Mouse (Mus musculus) central nervous system, embryonic 11.5 days (tissue): ENCODE results near the gene Ddx5. TPM values are rescaled to one million over a fixed set of nuclear protein-coding genes. Genes with fewer than 3 reads are reported as not detected.

Experiments used
- polyA plus RNA-seq: library from polyadenylated mRNA; depleted of rRNA; stranded (reverse); fragments of >200 nt; gene quantifications from 2 replicates; pipeline ENCODE4 v1.2.3, GENCODE M21; 2012; rRNA removed

Gene Ddx5
- 671 and 1,179 TPM in 2 replicates for polyA plus RNA-seq

DNA sequence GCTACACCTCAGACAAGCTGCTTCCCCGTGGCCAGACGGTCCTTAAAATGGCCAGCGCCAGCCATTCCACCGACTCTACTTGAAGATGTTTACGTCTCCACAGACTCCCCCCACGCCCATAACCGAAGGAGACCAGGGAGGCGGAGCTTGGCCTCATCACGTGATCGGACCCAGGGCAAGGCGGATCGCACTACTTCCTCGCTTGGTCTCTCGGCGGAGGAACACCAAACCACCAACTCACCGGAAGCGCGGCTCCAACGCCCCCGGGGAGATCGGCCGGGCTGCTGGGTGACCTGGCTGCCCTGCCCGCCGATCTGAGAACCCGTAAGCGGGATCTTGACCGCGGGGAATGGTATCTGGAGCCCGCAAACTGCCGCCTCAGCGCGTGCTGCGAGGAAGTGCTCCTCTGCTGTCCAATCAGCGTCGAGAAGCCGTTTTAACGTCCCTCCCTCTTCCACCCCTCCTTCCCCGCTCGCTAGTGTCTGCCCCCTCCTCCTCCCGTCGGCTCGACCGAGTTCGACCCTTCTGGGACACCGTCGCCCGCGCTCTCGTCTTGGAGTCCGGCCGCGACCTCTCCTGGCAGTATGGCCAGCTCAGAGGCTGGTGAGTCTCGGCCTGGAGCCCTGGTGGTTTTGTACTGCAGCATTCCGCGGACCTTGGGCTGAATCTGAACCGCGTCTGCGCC, at the start of gene Ddx5, which contains the start of gene Cep95:
Ddx5 (minus strand) TSS at position 411 of the 685 bp plus-strand sequence.
Cep95 (plus strand) TSS at position 478 of the 685 bp plus-strand sequence.

DNA sequence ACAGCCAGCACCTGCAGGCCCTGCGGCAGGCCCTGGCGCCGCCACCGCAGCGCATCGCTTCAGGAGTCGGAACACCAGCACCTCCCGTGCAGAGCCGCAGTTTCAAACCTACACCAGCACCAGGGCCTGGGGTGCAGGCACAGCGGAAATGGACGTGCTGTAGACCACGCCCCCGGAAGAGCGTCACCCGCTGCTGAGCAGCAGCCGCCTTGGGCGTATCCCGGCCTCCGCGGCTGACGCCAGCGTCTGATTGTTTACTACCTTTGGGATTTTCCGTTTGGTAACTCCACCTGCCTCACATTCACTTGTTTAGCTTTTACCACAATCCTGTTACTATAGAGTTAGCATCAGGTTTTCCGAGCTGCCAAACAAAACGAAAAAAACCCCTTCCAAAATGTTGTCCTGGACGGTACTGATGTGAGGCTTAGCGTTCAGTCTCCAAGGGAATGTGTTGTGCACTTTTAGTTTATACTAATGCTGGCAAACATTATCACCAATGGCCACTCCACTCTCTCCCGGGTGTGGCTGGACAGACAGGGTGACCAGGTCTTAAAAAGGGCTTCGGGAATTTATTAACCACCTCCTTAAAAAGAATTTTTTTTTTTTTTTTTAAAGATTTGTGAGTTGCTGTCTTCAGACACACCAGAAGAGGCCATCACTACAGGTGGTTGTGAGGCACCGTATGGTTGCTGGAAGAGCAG, 9.4 kb downstream of the Ddx5 start, which contains the start of gene Polg2:
Polg2 (minus strand) TSS at position 150 of the 701 bp plus-strand sequence.

DNA sequence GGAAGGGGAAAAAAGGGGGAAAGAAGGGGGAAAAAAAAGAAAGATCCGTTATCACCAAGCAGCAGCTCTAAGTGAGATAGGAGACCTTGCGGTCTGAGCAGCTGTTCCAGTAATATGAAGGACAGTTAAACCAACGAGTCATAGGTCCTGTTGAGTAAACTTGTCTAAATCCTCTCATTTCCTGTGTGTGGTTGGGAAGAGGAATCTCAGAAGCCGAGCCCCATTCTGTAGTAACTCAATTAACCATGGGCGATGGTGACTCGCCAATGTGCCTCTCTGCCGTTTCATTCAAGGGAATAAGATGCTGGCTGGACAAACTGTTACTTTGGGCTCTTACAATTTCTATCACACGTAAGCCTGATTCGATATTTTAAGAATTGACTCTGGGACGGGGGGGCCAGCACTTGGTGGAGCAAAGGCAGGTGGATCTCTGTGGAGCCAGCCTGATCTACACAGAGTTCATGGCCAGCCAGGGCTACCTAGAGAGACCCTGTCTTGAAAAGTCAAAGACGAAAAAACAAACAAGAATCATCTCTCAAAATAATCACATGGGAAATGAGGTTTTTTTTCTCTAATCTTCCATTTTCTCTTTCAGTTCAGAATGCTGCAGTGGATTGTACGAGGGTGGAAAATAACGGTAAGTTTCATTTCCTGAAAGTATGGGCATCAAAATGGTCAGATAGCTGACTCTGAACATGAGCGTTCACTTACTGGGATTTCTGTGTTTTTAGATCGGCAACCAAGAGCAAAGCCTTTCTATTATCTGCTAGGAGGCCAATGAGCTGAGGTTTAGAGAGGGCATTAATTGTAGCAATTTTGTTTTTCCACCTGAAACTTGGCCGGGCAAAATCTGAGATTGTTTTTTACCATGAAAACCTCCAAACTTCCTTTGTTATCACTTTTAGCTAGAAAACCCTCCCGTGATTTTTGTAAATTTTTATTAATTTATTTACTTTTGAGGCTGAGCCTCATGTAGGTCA, 37.7 kb downstream of the Ddx5 start, which contains the start of gene Milr1:
Milr1 (plus strand) TSS at position 188 of the 980 bp plus-strand sequence.

DNA sequence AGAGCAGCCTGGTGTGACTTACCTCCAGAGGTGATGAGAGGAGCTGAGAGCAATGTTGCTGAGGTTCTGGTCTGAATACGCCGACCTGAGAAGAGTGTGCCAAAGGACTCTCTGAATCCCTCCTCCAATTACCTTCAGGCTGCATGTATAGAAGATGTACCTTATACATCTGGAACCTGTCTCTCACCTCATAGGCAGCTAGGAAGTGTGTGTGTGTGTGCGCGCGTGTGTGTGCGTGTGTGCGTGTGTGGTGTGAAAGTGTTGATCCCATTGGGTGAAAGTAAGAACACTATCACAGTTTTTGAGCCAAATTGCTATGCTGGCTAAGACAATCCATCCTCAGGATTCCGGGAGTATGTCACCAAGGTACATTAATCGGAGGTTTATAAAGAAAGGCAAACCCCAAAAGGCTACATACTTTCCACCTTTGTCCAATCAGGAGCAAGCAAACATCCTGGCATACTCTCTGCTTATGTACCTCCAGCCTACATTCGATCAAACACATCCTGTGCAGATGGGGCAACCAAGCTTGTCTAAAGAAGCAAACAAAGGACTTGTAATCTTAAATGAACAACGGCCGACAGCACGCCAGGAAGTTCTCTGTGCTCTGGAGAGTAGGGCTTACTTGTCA, 38.7 kb downstream of the Ddx5 start, which contains the start of gene Pecam1:
Pecam1 (minus strand) TSS at position 508 of the 631 bp plus-strand sequence.

Other genes with a start within 250 kb of the Ddx5 start
- 9.3 and 9.8 TPM in 2 replicates for gene Tex2, start 175.8 kb downstream of the Ddx5 start, polyA plus RNA-seq
- 16.7 and 26.3 TPM in 2 replicates for gene Pecam1, start 38.6 kb downstream of the Ddx5 start, polyA plus RNA-seq
- 0.77 and 1.0 TPM in 2 replicates for gene Milr1, start 38.0 kb downstream of the Ddx5 start, polyA plus RNA-seq
- 8.3 and 10.8 TPM in 2 replicates for gene Polg2, start 9.6 kb downstream of the Ddx5 start, polyA plus RNA-seq
- gene Cep95, start 67 bp upstream of the Ddx5 start, polyA plus RNA-seq = 32.5 and 33.3 TPM in 2 replicates
- gene Smurf2, start 131.5 kb upstream of the Ddx5 start, polyA plus RNA-seq = 16.7 and 26.5 TPM in 2 replicates
- 439 and 461 TPM in 2 replicates for gene Kpna2, start 210.4 kb upstream of the Ddx5 start, polyA plus RNA-seq
- gene 1810010H24Rik, start 236.5 kb upstream of the Ddx5 start, polyA plus RNA-seq = 1.8 and 2.3 TPM in 2 replicates